Mouse (Mus musculus) embryonic facial prominence, embryonic 11.5 days (tissue): ENCODE data around the gene Slc17a1. TPM values are rescaled to one million over a fixed set of nuclear protein-coding genes. Genes with fewer than 3 reads are reported as not detected.

ENCODE experiments used
- ATAC-seq: fragments of 200-750 bp; cut with Nextera tagmentation; replicated peaks from 2 replicates; pipeline ENCODE4 v1.8.0; 2017; ENCODE audit warnings: low read depth; ENCODE audit not compliant: insufficient number of reproducible peaks, low FRiP score, low TSS enrichment
- DNase-seq: peaks from one replicate; pipeline ENCODE4 v3.0.0-alpha.2; 2015; ENCODE audit warnings: low spot score
- H3K27ac ChIP-seq: fragments of 300-500 bp; sonication (generic); replicated peaks from 2 replicates; pipeline ENCODE4 v1.5.1; 2014; ENCODE audit warnings: mild to moderate bottlenecking, low read depth, low read length, control low read depth
- H3K27me3 ChIP-seq: fragments of 300-500 bp; sonication (generic); 2 replicates; pipeline ENCODE4 v1.6.1; 2014; ENCODE audit warnings: mild to moderate bottlenecking, low read length, moderate library complexity, mixed read lengths; ENCODE audit not compliant: control insufficient read depth, insufficient read depth
- H3K36me3 ChIP-seq: fragments of 300-500 bp; sonication (generic); replicated peaks from 2 replicates; pipeline ENCODE4 v1.6.1; 2014; ENCODE audit warnings: low read depth, mild to moderate bottlenecking, low read length, moderate library complexity, mixed read lengths; ENCODE audit not compliant: control insufficient read depth, insufficient read depth
- H3K4me1 ChIP-seq: fragments of 300-500 bp; sonication (generic); 2 replicates; pipeline ENCODE4 v1.6.1; 2014; ENCODE audit warnings: low read length, mixed read lengths; ENCODE audit not compliant: control insufficient read depth, insufficient read depth
- H3K4me2 ChIP-seq: fragments of 300-500 bp; sonication (generic); 2 replicates; pipeline ENCODE4 v1.6.1; 2014; ENCODE audit warnings: low read depth, mild to moderate bottlenecking, control low read depth, low read length, moderate library complexity
- H3K4me3 ChIP-seq: fragments of 300-500 bp; sonication (generic); 2 replicates; pipeline ENCODE4 v1.5.1; 2014; ENCODE audit warnings: low read depth, low read length, control low read depth
- H3K9ac ChIP-seq: fragments of 300-500 bp; sonication (generic); replicated peaks from 2 replicates; pipeline ENCODE4 v1.6.1; 2014; ENCODE audit warnings: mild to moderate bottlenecking, control low read depth, low read length
- H3K9me3 ChIP-seq: fragments of 300-500 bp; sonication (generic); replicated peaks from 2 replicates; pipeline ENCODE4 v1.6.1; 2016; ENCODE audit warnings: mild to moderate bottlenecking, low read length, inconsistent platforms, mixed read lengths; ENCODE audit not compliant: control insufficient read depth
- WGBS: fragments of 180-500 bp; shearing (Covaris S2); extraction: QIAGEN DNeasy Blood & Tissue Kit; methylation state at CpG from one replicate; pipeline ENCODE4 v1.1.7; 2014; 5-methylcytosine and 5-hydroxymethylcytosine counted together
- polyA plus RNA-seq: library from polyadenylated mRNA; unstranded; fragments of >200 nt; fragmentation: Nextera tagmentation; extraction: Ambion mirVana; gene quantifications from 2 replicates; pipeline ENCODE4 v1.2.1, GENCODE M21; 2014

The Slc17a1 gene
- polyA plus RNA-seq, 1 experiment from 2014 or later: not detected

DNA sequence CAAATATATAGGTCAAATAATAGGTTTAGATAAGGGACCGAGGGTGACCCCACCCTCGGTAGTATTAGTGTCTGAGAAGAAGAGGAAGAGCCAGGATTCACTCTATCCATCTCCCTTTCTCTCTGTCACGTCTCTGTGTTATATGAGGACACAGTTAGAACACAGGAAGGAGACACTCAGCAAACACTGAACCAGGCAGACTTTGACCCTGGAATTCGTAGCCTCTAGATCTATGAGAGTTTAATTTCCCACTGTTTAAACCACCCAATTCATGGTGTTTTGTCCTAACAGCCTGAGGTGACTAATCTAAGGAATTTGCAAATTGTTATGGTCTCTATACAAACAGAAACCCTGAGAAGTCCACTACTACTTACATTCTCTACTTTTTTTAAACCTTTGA, 50.1 kb downstream of the Slc17a1 start:
- Histone ChIP-seq H3K4me1 (no peaks in the 10 kb centered on the region), H3K27ac (no peak overlapping the region), H3K4me2 (no peak overlapping the region), H3K36me3 (no peaks in the 10 kb centered on the region), H3K4me3 (no peak overlapping the region), H3K9ac (no peak overlapping the region), H3K27me3 (no peaks in the 10 kb centered on the region), H3K9me3 (no peaks in the 10 kb centered on the region)
- ATAC-seq (no peak), DNase-seq (no peak)
- 81% methylated on average over 4 of the region's 4 CpGs for WGBS

DNA sequence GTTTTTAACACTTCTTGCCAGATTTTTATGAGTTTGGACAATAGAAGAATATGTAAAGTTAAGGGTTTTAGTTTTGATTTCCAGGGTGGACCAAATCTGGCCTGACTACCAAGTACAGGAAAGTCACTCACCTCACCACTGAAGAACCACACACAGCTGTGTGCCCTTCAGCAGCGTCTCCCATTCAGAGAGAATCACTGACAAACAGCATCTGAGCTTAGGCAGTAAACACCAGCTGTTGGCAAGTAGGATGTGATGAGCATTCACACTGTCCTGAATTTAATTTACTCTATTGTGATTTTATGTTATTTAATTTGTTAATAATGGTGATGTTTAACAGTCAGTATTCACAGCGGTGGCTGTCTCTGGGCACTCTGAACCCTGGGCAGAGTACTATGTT, 58.2 kb downstream of the Slc17a1 start:
- DNase-seq: no peak
- Histone ChIP-seq H3K4me2 (no peak overlapping the region), H3K9ac (no peak overlapping the region), H3K27me3 (no peaks in the 10 kb centered on the region), H3K9me3 (no peaks in the 10 kb centered on the region), H3K36me3 (no peaks in the 10 kb centered on the region), H3K4me3 (no peak overlapping the region), H3K4me1 (no peaks in the 10 kb centered on the region), H3K27ac (no peak overlapping the region)
- WGBS: 74% methylated on average over 2 of the region's 2 CpGs
- ATAC-seq: no peak

DNA sequence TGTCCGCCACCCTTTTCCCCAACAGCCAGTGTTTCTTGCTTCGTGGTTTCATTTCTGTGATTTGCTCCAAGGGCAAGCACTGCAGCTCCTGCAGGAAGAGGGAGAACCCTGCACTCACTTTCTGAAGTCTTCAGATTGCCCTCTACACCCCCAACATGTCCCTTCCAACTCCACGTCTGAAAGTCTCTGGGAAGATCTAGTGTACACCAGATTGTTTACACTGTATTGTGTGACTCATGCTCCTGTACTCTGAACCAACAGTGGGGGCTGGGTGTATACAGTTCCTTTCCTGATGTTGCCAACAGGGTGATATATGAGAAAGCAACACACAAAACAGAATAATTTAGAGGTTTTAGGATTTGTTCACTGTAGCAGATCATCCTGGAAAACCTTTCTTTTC, 61.1 kb downstream of the Slc17a1 start:
- 68% methylated on average over 3 of the region's 3 CpGs for WGBS
- H3K36me3 ChIP-seq: no peaks in the 10 kb centered on the region
- no peak overlapping the region for H3K27ac ChIP-seq
- no peak overlapping the region for H3K4me3 ChIP-seq
- H3K4me1 ChIP-seq: no peaks in the 10 kb centered on the region
- no peak overlapping the region for H3K4me2 ChIP-seq
- no peaks in the 10 kb centered on the region for H3K9me3 ChIP-seq
- no peak for DNase-seq
- ATAC-seq: no peak
- no peak overlapping the region for H3K9ac ChIP-seq
- H3K27me3 ChIP-seq: no peaks in the 10 kb centered on the region

DNA sequence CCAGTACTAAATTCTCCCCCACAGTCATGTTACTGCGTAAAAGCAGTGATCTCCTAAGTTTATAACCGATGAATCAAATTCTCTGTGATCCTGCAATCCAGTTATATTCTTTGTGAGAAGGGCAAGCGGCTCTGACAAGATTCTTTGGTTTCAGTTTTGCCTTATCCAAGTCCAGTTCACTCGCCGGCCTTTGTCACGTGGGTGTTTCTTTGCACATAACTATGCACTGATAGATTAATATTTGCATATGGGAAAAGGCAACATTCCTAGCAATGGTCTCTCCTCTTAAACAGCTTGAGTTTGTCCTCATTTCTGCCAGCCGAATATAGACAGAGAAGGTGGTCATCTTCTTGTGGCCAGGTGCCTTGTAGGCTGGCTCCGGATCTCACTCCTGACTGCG, 62.9 kb downstream of the Slc17a1 start:
- no peak for DNase-seq
- Histone ChIP-seq H3K27ac (no peak overlapping the region), H3K4me2 (no peak overlapping the region), H3K27me3 (no peaks in the 10 kb centered on the region), H3K4me1 (no peaks in the 10 kb centered on the region), H3K36me3 (no peaks in the 10 kb centered on the region), H3K9ac (no peak overlapping the region), H3K4me3 (no peak overlapping the region), H3K9me3 (no peaks in the 10 kb centered on the region)
- no peak for ATAC-seq
- WGBS: 95% methylated on average over 9 of the region's 9 CpGs

DNA sequence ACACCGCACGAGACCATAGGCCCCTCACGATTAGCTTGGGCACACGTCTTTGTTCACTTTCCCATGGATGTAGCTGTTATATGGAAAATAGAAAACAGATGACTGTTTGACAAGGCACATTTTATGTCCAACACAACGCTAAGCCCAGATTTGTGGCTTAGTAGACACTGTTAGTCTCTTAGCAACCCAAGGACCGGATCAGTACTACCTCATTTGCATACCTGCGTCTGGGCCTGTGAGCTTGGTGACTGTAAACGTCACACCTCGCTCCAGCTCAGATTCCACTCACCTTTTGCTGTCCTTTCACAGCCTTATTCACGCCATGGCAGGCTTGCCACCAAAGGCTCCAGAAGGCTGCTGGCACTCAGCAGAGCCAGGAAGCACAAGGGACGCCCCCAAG, 63.4 kb downstream of the Slc17a1 start:
- 64% methylated on average over 11 of the region's 11 CpGs for WGBS

DNA sequence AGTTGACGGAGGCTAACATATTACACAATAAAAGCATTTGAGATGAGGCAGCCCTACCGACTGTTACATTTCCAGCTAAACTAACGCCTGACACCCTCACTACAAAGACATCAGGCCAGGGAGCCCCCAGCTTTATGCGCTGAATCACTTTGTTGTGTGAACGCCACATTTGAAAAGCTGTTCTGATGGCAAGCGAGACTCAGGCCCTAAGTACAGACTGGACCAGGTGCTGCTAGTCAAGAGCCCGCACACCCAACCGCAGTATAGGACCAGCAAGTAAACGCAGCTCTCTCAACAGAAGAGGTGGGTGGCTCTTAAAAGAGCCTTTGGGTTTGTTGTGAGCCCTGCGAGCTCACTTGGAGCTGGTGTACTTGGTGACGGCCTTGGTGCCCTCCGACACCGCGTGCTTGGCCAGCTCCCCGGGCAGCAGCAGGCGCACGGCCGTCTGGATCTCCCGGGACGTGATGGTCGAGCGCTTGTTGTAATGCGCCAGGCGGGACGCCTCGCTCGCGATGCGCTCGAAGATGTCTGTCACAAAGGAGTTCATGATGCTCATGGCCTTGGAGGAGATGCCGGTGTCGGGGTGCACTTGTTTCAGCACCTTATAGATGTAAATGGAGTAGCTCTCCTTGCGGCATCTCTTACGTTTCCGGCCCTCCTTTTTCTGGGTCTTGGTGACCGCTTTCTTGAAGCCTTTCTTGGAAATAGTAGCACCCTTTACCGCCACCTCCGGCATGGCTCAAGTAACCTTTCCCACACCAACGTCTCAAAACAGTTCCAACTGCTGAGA, 66.1 kb downstream of the Slc17a1 start, which contains the start of gene Hist1h2ba:
TSS of gene Hist1h2ba (minus strand) at position 736 of the 790 bp plus-strand sequence.
- ATAC-seq (no peak), DNase-seq (no peak)
- H3K27me3 ChIP-seq: no peaks in the 10 kb centered on the region
- H3K36me3 ChIP-seq: no peaks in the 10 kb centered on the region
- no peaks in the 10 kb centered on the region for H3K4me1 ChIP-seq
- H3K9ac ChIP-seq: no peak within 1 kb of the TSS
- no peak within 1 kb of the TSS for H3K4me3 ChIP-seq
- WGBS: 87% methylated on average over 34 of the region's 39 CpGs
- no peak within 1 kb of the TSS for H3K4me2 ChIP-seq
- H3K9me3 ChIP-seq: no peaks in the 10 kb centered on the region
- no peak within 1 kb of the TSS for H3K27ac ChIP-seq

More for the DNA sequence above, 63.4 kb downstream of the Slc17a1 start:
- Histone ChIP-seq H3K36me3 (no peaks in the 10 kb centered on the region), H3K4me3 (no peak overlapping the region), H3K4me1 (no peaks in the 10 kb centered on the region), H3K9me3 (no peaks in the 10 kb centered on the region), H3K9ac (no peak overlapping the region), H3K27ac (no peak overlapping the region), H3K27me3 (no peaks in the 10 kb centered on the region), H3K4me2 (no peak overlapping the region)
- ATAC-seq (no peak), DNase-seq (no peak)

DNA sequence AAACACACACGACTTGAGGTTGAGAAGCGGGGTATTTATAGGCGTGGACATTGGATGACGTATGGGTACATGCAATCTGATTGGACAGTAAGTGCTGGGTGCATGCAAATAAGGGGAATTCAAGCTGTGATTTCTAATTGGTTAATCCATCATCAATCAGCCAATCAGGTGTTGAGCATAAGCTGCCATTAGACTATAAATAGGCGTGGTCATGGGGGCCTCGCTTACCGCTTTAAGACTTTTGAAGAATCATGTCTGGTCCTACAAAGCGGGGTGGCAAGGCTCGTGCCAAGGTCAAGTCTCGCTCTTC, 66.6 kb downstream of the Slc17a1 start, which contains the start of gene Hist1h2aa:
TSS of gene Hist1h2aa (plus strand) at position 252 of the 310 bp plus-strand sequence.
- no peak within 1 kb of the TSS for H3K4me2 ChIP-seq
- WGBS: 86% methylated on average over 10 of the region's 10 CpGs

DNA sequence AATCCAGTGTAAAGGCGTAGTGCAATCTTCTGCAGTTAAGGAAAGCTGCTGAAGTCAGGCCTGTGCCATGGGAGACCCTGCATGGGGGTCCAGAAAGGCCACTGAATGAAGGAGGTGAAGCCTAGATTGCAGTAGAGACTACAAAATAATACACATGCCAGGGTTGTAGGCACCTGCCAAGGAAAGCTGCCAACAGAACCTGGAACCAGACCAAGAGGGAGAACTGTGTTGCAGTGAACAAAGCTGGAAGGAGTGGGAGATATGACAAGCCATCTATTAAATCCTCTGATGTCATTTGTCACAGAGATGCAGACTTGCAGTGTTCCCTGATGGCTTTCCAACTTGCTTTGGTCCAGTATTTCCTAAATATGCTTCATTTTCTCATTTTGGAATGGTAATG, 71.1 kb downstream of the Slc17a1 start:
- Histone ChIP-seq H3K27me3 (no peaks in the 10 kb centered on the region), H3K36me3 (no peaks in the 10 kb centered on the region), H3K4me2 (no peak overlapping the region), H3K4me1 (no peaks in the 10 kb centered on the region), H3K4me3 (no peak overlapping the region), H3K27ac (no peak overlapping the region), H3K9me3 (no peaks in the 10 kb centered on the region), H3K9ac (no peak overlapping the region)
- WGBS: 89% methylated on average over 1 of the region's 1 CpGs
- DNase-seq (no peak), ATAC-seq (no peak)

More for the DNA sequence above, 66.6 kb downstream of the Slc17a1 start, which contains the start of gene Hist1h2aa:
- Histone ChIP-seq H3K4me3 (no peak within 1 kb of the TSS), H3K27ac (no peak within 1 kb of the TSS), H3K27me3 (no peaks in the 10 kb centered on the region), H3K4me1 (no peaks in the 10 kb centered on the region), H3K9me3 (no peaks in the 10 kb centered on the region), H3K9ac (no peak within 1 kb of the TSS), H3K36me3 (no peaks in the 10 kb centered on the region)
- no peak for ATAC-seq
- DNase-seq: no peak
